Mouse (Mus musculus): Measurements from ENCODE around the gene Gm2115.

DNA sequence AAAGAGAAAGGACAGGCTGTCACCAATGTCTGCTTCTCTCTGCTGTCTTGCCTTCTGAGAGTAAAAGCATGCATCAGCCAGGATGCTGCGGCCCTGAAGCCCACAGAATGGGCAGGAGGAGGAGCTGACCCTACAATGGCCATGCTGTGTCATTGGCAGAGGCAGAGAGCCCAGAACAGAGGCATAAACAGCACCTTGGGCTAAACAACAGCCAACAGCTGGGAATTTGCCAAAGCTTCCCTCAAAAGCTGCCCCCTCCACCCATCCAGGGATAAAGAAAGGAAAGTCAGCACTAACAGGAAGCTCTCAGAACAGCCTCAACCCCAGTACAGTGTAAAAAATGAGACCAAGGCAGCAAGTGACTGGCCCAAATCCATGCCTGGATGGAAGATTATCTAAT is 6.3 kb upstream of the Gm2115 start:
- TF ChIP-seq CTCF (IDR thresholded peaks at IDR 0.05; ENCODE audit: low read depth, low read length) (no peak), GATA1 (IDR thresholded peaks at IDR 0.05; ENCODE audit: borderline replicate concordance, low read length) (no peak), GATA2 (IDR thresholded peaks at IDR 0.05; ENCODE audit: borderline replicate concordance, low read depth, low read length) (no peak)
